Mouse (Mus musculus): ENCODE results near the gene Mgat4c. TPM values are rescaled to one million over a fixed set of nuclear protein-coding genes. Genes with fewer than 3 reads are reported as not detected.

The Mgat4c gene
- polyA plus RNA-seq (2017; shearing (Covaris generic)), result not detected

GRCm38 (mm10) chr10:101681437-101681912 lies at the start of gene Mgat4c:
TSS of gene Mgat4c (plus strand) at chr10:101681487.
- no peak for ATAC-seq

GRCm38 (mm10) chr10:101635266-101635665 lies 46.0 kb upstream of the Mgat4c start:
- ATAC-seq, result no peak

- no peak for ATAC-seq
Measured at GRCm38 (mm10) chr10:101641048-101641447, 40.2 kb upstream of the Mgat4c start.

- no peak for ATAC-seq
Measured at GRCm38 (mm10) chr10:101681914-101682313, 627 bp downstream of the Mgat4c start.

GRCm38 (mm10) chr10:101761828-101762227 lies 80.5 kb downstream of the Mgat4c start:
- no peak for ATAC-seq

- ATAC-seq, result no peak
Measured at GRCm38 (mm10) chr10:101770688-101771087, 89.4 kb downstream of the Mgat4c start.

GRCm38 (mm10) chr10:101771157-101771556 lies 89.9 kb downstream of the Mgat4c start:
- no peak for ATAC-seq

GRCm38 (mm10) chr10:101783161-101783744 lies 102.0 kb downstream of the Mgat4c start:
- ATAC-seq, result no peak

- ATAC-seq, result no peak
Measured at GRCm38 (mm10) chr10:101795507-101795906, 114.2 kb downstream of the Mgat4c start.

- no peak for ATAC-seq
Measured at GRCm38 (mm10) chr10:101798831-101799474, 117.7 kb downstream of the Mgat4c start.

- ATAC-seq, result no peak
Measured at GRCm38 (mm10) chr10:101808768-101809167, 127.5 kb downstream of the Mgat4c start.

- no peak for ATAC-seq
Measured at GRCm38 (mm10) chr10:101816902-101817301, 135.6 kb downstream of the Mgat4c start.

- no peak for ATAC-seq
Measured at GRCm38 (mm10) chr10:101827944-101828343, 146.7 kb downstream of the Mgat4c start.

- no peak for ATAC-seq
Measured at GRCm38 (mm10) chr10:101856115-101856514, 174.8 kb downstream of the Mgat4c start.

- ATAC-seq, result no peak
Measured at GRCm38 (mm10) chr10:101889866-101890265, 208.6 kb downstream of the Mgat4c start.

GRCm38 (mm10) chr10:101917328-101917814 lies 236.1 kb downstream of the Mgat4c start:
- ATAC-seq, result no peak

- no peak for ATAC-seq
Measured at GRCm38 (mm10) chr10:101997612-101998011, 316.3 kb downstream of the Mgat4c start.

GRCm38 (mm10) chr10:102042513-102042912 lies 361.2 kb downstream of the Mgat4c start:
- ATAC-seq, result no peak

GRCm38 (mm10) chr10:102056218-102056617 lies 374.9 kb downstream of the Mgat4c start:
- no peak for ATAC-seq

- ATAC-seq, result no peak
Measured at GRCm38 (mm10) chr10:102056975-102057565, 375.8 kb downstream of the Mgat4c start.

- no peak for ATAC-seq
Measured at GRCm38 (mm10) chr10:102074541-102075398, 393.5 kb downstream of the Mgat4c start.

- ATAC-seq, result no peak
Measured at GRCm38 (mm10) chr10:102123153-102123552, 441.9 kb downstream of the Mgat4c start.

GRCm38 (mm10) chr10:102127340-102127739 lies 446.1 kb downstream of the Mgat4c start:
- ATAC-seq, result no peak

Measured in inflammation-experienced regulatory T-cells, adult 6 months (primary cell).